Mouse (Mus musculus) lung, postnatal 14 days (tissue): ENCODE results near the gene Gpx7.

Experiments
- DNase-seq: peaks from one replicate; pipeline ENCODE4 v3.0.0; 2021

The Gpx7 gene

GRCm38 (mm10) chr4:108406861-108407401, at the start of gene Gpx7:
Gene Gpx7, minus strand, starts transcription at chr4:108406961.
- peak; percentile 4 for DNase-seq

DNA sequence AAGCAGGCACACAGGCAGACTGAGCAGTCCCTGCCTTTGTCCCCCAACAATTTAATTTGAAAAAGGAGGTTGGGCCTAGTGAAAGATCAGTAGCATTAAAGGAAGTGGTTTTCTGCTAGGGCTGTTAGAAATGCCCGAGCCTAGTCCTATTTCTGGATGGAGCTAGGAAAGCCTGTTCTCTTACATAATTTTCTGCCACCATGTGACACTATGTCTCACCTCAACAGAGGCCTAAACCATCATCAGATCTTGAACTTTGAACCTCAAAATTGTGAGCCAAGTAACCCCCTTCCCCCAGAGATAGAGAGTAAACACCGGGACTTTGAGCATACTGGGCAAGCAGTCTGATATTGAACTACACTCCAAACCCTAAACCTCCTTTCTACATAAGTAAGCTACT, 49.3 kb upstream of the Gpx7 start:
- no peak for DNase-seq

DNA sequence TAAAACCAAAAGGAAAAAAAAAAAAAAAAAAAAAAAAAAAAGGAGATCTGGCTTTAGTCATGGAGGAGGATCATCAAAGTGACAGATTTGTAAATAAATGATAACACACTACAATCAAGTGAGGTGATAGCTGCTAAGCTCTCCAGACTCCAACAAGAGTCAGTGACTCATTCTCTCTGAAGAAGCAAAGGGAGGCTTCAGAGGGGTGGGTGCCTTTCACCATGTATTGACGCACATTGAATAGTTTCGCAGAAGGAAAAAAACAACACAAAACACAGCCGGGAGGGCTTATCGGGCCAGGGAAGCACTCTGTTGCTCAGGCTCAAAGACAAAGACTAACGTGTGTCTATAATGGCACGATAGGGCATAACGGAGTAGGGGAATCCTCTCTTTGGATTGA, 41.3 kb upstream of the Gpx7 start:
- no peak for DNase-seq

DNA sequence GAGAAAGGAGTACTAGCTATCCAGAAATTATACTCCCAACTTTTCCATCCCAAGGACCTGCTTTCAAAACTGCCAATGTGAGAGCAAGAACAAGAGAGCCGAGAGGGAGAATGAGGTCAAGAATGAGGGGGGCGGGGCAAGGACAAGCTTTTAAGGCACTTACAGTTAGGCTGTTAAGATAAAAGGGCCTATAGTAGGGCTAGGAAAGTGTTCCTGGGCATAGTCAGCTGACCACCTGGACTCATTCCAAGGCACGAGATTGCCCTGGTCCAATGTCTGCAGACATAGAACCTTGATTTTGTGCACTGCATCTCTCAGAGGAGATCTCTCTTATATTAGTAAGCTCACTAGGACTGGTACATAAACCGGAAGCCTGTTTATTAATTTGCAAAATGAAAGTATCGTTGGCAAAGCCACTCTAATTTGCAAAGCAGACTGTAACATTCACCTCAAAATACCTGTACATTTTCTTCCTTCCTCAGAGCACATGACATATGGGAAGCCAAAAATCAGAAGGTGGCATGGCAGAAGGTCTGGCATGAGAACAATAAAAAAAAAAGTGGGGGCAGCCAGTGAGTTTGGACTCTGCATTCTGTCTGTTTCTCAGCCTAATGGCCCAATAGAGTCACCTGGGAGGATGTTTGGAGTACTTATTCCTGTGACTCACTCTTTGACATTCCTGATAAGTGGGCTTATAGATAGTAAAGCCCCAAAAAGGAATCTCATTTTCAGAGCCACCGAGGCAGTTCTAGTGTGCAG, 31.5 kb upstream of the Gpx7 start:
- DNase-seq: peak; percentile 72

DNA sequence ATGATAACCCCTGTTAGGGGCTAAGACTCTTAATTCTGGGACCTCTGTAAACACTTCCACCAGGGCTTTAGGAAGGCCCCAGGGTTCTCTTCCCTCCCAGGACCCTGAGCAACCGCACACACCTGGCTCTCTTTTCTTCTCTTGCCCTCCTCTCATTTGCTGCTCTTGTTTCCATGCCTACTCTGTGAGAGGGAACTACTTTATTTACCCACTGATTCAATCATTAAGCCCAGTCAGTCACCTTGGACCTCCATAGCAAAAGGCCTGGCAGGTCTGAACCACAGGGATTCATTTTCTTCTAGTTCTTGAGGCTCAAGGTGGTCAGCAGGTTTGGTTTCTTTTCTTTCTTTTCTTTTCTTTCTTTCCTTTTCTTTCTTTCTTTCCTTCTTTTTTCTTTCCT, 29.5 kb upstream of the Gpx7 start:
- no peak for DNase-seq

GRCm38 (mm10) chr4:108435646-108436045, 28.9 kb upstream of the Gpx7 start:
- DNase-seq: no peak

GRCm38 (mm10) chr4:108434781-108435180, 28.0 kb upstream of the Gpx7 start:
- no peak for DNase-seq

DNA sequence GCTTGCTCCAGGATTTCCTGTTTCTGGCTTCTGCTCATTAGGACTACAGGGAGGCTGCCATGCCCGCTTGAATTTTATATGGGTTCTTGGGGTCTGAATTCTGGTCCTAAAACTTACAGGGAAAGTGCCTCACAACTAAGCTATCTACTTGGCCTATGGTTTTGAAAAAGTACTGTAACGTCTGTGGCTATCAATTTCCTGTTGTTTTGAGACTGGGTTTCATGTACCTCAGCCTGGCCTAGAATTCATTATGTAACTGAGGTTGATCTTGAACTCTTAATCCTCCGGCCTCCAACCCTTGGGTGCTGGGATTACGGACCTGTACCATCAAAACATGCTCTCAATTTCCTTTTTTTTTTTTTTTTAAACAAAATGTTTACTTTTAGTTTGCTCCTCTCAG, 27.5 kb upstream of the Gpx7 start:
- no peak for DNase-seq

DNA sequence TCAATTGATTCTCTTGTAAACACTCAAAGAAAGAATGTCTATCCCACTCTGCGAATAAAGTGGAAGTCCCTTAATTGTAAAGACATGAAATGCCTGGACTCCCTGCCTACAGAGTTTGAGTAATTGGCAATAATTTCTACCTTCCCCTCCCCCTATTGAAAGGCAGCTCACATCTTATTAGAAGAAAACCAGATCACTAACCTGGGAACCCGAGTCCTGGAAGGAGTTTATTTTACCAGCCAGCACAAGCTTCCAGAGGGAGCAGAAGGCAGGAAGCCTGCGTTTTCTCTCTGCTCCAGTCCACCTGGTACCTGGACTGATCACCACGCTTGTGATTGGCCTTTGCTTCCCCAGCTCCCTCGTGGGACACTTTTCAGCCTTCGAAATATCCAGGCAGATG, 26.6 kb upstream of the Gpx7 start:
- DNase-seq: no peak

- no peak for DNase-seq
These were observed 24.8 kb upstream of the Gpx7 start for GRCm38 (mm10) chr4:108431561-108431936.

DNA sequence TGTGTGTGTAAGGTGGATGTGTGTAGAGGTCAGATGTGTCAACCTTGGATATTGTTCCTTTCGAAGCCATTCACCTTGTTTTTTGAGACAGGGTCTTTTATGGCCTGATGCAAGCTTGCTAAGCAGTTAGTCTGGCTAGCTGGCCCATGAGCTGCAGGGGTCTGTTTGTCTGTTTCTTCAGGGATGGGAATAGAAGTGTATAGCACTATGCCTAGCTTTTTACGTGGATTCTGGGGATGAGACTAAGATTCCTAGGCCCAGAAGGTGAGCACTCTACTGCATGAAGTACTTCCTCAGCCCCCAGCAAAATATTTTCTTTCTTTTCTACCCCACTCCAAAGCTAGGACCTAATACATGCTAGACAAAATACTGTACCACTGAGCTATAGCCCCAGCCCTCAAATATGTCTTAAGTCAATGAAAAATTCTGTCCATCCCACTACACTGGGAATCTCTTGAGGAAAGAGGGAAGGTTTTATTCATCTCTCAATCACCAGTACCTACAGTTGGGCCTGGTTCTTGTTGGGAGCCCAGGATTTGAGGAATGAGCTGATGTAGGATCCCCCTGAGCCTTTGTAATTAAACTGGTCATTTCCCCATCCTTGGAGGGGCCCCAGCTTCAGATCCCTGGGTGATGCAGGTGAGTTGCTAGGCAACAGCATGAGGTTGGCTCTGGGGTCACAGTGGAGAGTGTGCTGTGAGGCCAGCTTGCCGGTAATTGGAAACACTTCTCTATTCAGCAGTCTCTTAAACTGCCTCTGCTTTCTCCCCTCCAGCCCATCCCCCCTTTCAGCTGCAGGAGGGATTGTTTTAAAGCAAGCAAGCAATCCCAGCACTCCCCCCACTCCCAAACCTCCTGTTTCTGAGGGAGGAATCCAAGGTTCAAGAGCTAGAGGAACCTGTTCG, 24.1 kb upstream of the Gpx7 start:
- DNase-seq: no peak

GRCm38 (mm10) chr4:108428341-108428721, 21.6 kb upstream of the Gpx7 start:
- no peak for DNase-seq

- no peak for DNase-seq
These were observed 21.1 kb upstream of the Gpx7 start for GRCm38 (mm10) chr4:108427719-108428340.

DNA sequence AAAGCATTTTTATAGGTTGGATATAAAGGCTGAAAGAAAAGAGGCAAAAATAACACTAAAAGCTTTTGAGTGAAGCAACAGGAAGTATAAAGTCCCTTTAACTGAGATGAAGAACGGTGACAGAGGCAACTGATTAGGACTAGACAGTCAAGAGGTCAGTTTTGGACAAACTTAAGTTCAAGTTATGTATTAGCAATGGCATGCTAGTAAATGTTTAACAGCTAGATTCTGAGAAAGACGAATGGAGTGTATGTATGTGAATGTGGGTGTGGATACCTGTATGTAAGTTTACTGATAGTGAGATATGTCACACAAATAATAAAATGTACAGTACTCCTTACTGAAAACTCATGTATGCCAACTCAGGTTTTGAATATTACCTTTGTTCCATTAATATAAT, 17.8 kb upstream of the Gpx7 start:
- DNase-seq: no peak

DNA sequence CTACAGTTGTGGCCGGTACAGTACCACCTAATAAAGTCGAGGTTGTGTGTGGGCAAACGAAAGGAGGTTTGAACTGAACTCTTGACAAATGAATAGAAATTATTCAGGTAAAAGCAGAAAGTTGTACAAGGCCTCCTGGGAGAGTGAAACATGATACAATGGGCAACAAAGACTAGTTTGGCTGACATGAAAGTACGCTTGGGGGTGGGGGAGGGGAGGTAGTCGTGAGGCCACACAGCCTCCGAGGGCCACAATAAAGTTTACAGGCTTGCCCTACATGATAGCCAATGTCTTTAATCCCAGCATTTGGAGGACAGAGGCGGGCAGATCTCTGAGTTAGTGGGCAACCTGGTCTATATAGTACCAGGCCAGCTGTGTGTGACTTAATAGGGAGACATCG, 860 bp upstream of the Gpx7 start:
- no peak for DNase-seq

GRCm38 (mm10) chr4:108406138-108406860, 462 bp downstream of the Gpx7 start:
- DNase-seq: peak; percentile 70

DNA sequence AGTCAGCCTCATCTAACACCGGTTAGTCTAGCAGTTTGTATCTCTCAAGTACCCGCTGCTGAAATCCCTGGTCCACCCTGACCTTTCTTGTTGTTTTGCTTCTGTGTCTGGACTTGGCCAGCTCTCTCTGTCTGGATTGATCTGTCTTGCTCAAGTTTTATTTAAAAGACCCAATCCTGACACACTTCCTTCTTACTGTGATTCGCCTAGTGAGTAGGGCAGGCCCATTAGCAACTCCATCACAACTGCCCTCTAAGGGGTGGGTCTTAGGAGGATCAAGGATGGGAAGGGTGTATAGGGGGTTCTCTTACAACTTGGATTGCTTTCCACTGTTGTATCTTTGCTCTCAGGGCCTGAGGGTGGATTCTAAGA, 1.0 kb downstream of the Gpx7 start:
- peak; percentile 20 for DNase-seq

GRCm38 (mm10) chr4:108403861-108404635, 2.7 kb downstream of the Gpx7 start:
- DNase-seq: no peak

- DNase-seq: no peak
These were observed 6.4 kb downstream of the Gpx7 start for GRCm38 (mm10) chr4:108400395-108400794.

DNA sequence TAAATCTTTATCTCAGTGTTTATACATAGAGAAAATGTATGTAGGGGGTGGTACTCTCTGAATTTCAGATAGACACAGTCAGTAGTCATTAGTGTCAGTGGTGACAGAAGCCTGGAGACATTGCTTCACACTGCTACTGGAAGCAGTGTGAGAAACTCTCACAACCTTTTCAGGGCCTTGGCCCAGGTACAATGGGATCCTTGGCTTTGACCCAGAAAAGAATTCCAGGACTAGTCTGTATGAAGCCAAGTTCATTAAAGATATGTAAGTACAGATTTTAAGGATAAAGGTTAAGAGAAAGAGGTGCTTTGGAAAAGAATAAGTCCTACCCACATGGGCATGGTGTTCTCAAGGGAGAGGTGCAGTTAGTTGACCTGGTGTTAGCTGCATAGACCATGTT, 12.5 kb downstream of the Gpx7 start:
- DNase-seq: no peak

DNA sequence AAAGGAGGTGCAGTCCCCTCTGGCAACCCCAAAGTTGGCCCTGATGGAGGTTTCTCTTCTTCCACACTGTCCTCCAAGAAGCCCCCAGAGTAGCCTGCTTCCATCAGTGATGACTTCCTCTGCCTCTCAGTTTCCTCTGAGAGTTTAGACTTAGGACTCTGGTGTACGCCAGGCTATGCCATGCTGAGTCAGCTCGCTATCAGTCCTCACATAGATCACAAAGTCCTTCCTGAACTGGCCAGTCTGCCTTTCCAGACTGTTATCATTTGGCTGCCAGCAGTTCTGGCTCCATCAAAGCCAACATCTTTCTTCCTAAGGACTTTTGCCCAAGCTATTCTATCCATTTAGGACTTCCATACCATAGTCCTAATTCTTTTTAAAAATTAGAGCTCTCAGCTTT, 14.2 kb downstream of the Gpx7 start:
- DNase-seq: no peak

DNA sequence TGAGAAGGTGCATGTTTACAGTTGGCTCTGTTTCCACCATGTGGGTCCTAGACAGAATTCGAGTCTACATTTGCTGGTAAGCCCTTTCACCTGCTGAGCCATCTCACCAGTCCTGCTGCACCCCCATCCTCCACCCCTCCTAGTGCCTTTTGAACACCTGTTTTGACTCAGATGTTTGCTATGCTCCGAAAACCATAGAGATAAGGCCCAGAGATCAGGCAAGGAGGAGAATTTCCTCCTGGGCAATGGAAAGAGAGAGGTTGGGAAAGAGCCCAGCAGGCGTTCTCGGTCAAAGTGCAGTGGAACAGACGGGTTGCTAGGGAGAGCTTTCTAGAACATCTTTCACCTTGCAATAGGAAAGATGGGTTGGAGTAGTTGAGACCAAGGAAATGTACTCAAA, 15.6 kb downstream of the Gpx7 start:
- no peak for DNase-seq
